Mouse (Mus musculus) MEL (cell line): ENCODE measurements around the gene Nsd1. TPM values are rescaled to one million over a fixed set of nuclear protein-coding genes. Genes with fewer than 3 reads are reported as not detected.

Source experiments
- DNase-seq: peaks from one replicate; pipeline ENCODE4 v3.0.0; 2011; ENCODE audit warnings: low read depth, low spot score
- H3K27ac ChIP-seq: 2 replicates; pipeline ENCODE4 v1.5.1; 2012; ENCODE audit warnings: low read depth, mild to moderate bottlenecking, control low read depth, low read length, moderate library complexity; ENCODE audit not compliant: control insufficient read depth
- H3K27me3 ChIP-seq, 2 experiments: fragments of 150-350 bp in 1 of 2; sonication (generic) in 1 of 2; 2 replicates each; pipeline ENCODE4 v1.6.1; 2012; ENCODE audit warnings: low read length in 2 of 2, mild to moderate bottlenecking in 2 of 2, improper control_type of control experiment in 1 of 2, moderate library complexity in 1 of 2; ENCODE audit not compliant: insufficient read depth in 2 of 2, control insufficient read depth in 1 of 2
- H3K36me3 ChIP-seq, 2 experiments: 2 replicates each; pipeline ENCODE4 v1.6.1; 2012 to 2014; ENCODE audit warnings: low read length in 2 of 2, improper control_type of control experiment in 1 of 2, inconsistent platforms in 1 of 2, mild to moderate bottlenecking in 1 of 2; ENCODE audit not compliant: insufficient read depth in 2 of 2, control insufficient read depth in 1 of 2
- H3K4me1 ChIP-seq, 2 experiments: fragments of 150-350 bp in 1 of 2; sonication (generic) in 1 of 2; 2 replicates each; pipeline ENCODE4 v1.6.1; 2012; ENCODE audit warnings: low read length in 2 of 2, improper control_type of control experiment in 1 of 2, mild to moderate bottlenecking in 1 of 2; ENCODE audit not compliant: insufficient read depth in 2 of 2, control insufficient read depth in 1 of 2
- H3K4me3 ChIP-seq, 2 experiments: fragments of 150-350 bp in 1 of 2; sonication (generic) in 1 of 2; 2 replicates each; pipeline ENCODE4 v1.5.1; 2012; ENCODE audit warnings: low read depth in 2 of 2, low read length in 2 of 2, mild to moderate bottlenecking in 2 of 2, moderate library complexity in 2 of 2, control low read depth in 1 of 2, improper control_type of control experiment in 1 of 2; ENCODE audit not compliant: control insufficient read depth in 1 of 2, insufficient read depth in 1 of 2
- H3K79me2 ChIP-seq: 2 replicates; pipeline ENCODE4 v1.6.1; 2012; ENCODE audit warnings: mild to moderate bottlenecking, low read length, moderate library complexity; ENCODE audit not compliant: control insufficient read depth, poor library complexity, insufficient read depth
- H3K9ac ChIP-seq: 2 replicates; pipeline ENCODE4 v1.6.1; 2012; ENCODE audit warnings: low read depth, mild to moderate bottlenecking, control low read depth, low read length, moderate library complexity; ENCODE audit not compliant: control insufficient read depth, poor library complexity, severe bottlenecking
- H3K9me3 ChIP-seq: fragments of 150-350 bp; sonication (generic); replicated peaks from 2 replicates; pipeline ENCODE4 v1.6.1; 2012; ENCODE audit warnings: mild to moderate bottlenecking, low read length, improper control_type of control experiment, moderate library complexity; ENCODE audit not compliant: insufficient read depth
- BHLHE40 ChIP-seq: IDR thresholded peaks from 2 replicates; pipeline ENCODE4 v1.6.1; 2012; ENCODE audit warnings: low read depth, mild to moderate bottlenecking, inconsistent platforms, low read length, improper control_type of control experiment, borderline replicate concordance
- CHD1 ChIP-seq: IDR thresholded peaks from 2 replicates; pipeline ENCODE4 v1.6.1; 2012; ENCODE audit warnings: low read depth, mild to moderate bottlenecking, inconsistent platforms, low read length, improper control_type of control experiment
- CHD2 ChIP-seq: IDR thresholded peaks from 2 replicates; pipeline ENCODE4 v1.6.1; 2011; ENCODE audit warnings: low read length, improper control_type of control experiment
- CTCF ChIP-seq, 3 experiments: IDR thresholded peaks in 2 of 3; conservative IDR thresholded peaks in 1 of 3; 2 replicates each; pipeline ENCODE4 v1.5.1; 2011 to 2012; ENCODE audit warnings: low read length in 3 of 3, low read depth in 2 of 3, mild to moderate bottlenecking in 2 of 3, improper control_type of control experiment in 1 of 3, inconsistent platforms in 1 of 3, mixed read lengths in 1 of 3, moderate library complexity in 1 of 3; ENCODE audit not compliant: control insufficient read depth in 1 of 3, insufficient read depth in 1 of 3, poor library complexity in 1 of 3, severe bottlenecking in 1 of 3
- E2F4 ChIP-seq: IDR thresholded peaks from 2 replicates; pipeline ENCODE4 v1.6.1; 2011; ENCODE audit warnings: low read depth, low read length, improper control_type of control experiment, borderline replicate concordance
- GABPA ChIP-seq: IDR thresholded peaks from 2 replicates; pipeline ENCODE4 v1.6.1; 2012; ENCODE audit warnings: low read depth, mild to moderate bottlenecking, inconsistent platforms, low read length, improper control_type of control experiment, moderate library complexity
- GATA1 ChIP-seq: IDR thresholded peaks from 2 replicates; pipeline ENCODE4 v1.6.1; 2011; ENCODE audit warnings: low read depth, low read length, improper control_type of control experiment
- JUND ChIP-seq: IDR thresholded peaks from 2 replicates; pipeline ENCODE4 v1.6.1; 2011; ENCODE audit warnings: low read depth, mild to moderate bottlenecking, improper control_type of control experiment, low read length
- MAFK ChIP-seq: IDR thresholded peaks from 2 replicates; pipeline ENCODE4 v1.6.1; 2011; ENCODE audit warnings: low read depth, mild to moderate bottlenecking, low read length, improper control_type of control experiment, borderline replicate concordance
- MAZ ChIP-seq: IDR thresholded peaks from 2 replicates; pipeline ENCODE4 v1.6.1; 2012; ENCODE audit warnings: low read depth, mild to moderate bottlenecking, inconsistent platforms, low read length, improper control_type of control experiment
- MEF2A ChIP-seq: IDR thresholded peaks from 2 replicates; pipeline ENCODE4 v1.6.1; 2014; ENCODE audit warnings: low read depth, mild to moderate bottlenecking, inconsistent platforms, low read length, improper control_type of control experiment; ENCODE audit not compliant: poor library complexity, insufficient replicate concordance, severe bottlenecking; ENCODE audit errors: extremely low read depth
- MXI1 ChIP-seq: IDR thresholded peaks from 2 replicates; pipeline ENCODE4 v1.6.1; 2011; ENCODE audit warnings: mild to moderate bottlenecking, low read depth, low read length, improper control_type of control experiment
- MYC ChIP-seq: IDR thresholded peaks from 2 replicates; pipeline ENCODE4 v1.6.1; 2011; ENCODE audit warnings: low read depth, mild to moderate bottlenecking, low read length, improper control_type of control experiment, moderate library complexity
- NELFE ChIP-seq: IDR thresholded peaks from 2 replicates; pipeline ENCODE4 v1.6.1; 2011; ENCODE audit warnings: low read depth, low read length, improper control_type of control experiment
- POLR2AphosphoS2 ChIP-seq: IDR thresholded peaks from 2 replicates; pipeline ENCODE4 v1.6.1; 2011; ENCODE audit warnings: low read length, improper control_type of control experiment
- POLR2AphosphoS5 ChIP-seq: IDR thresholded peaks from 2 replicates; pipeline ENCODE4 v1.6.1; 2012; ENCODE audit warnings: low read depth, borderline replicate concordance, mild to moderate bottlenecking, inconsistent platforms, low read length, moderate library complexity, mixed read lengths
- RAD21 ChIP-seq: IDR thresholded peaks from 2 replicates; pipeline ENCODE4 v1.6.1; 2011; ENCODE audit warnings: mild to moderate bottlenecking, low read depth, low read length, improper control_type of control experiment
- RCOR1 ChIP-seq: IDR thresholded peaks from 2 replicates; pipeline ENCODE4 v1.6.1; 2012; ENCODE audit warnings: low read depth, mild to moderate bottlenecking, inconsistent platforms, low read length, improper control_type of control experiment
- SIN3A ChIP-seq: IDR thresholded peaks from 2 replicates; pipeline ENCODE4 v1.6.1; 2012; ENCODE audit warnings: low read length, improper control_type of control experiment, inconsistent platforms
- SMC3 ChIP-seq: IDR thresholded peaks from 2 replicates; pipeline ENCODE4 v1.6.1; 2011; ENCODE audit warnings: low read depth, low read length, improper control_type of control experiment
- TBP ChIP-seq: IDR thresholded peaks from 2 replicates; pipeline ENCODE4 v1.8.0; 2011; ENCODE audit warnings: low read depth, low read length, improper control_type of control experiment
- TCF12 ChIP-seq: IDR thresholded peaks from 2 replicates; pipeline ENCODE4 v1.6.1; 2014; ENCODE audit warnings: low read depth, mild to moderate bottlenecking, inconsistent platforms, low read length, improper control_type of control experiment, moderate library complexity
- UBTF ChIP-seq: IDR thresholded peaks from 2 replicates; pipeline ENCODE4 v1.6.1; 2012; ENCODE audit warnings: low read depth, mild to moderate bottlenecking, inconsistent platforms, low read length, improper control_type of control experiment, moderate library complexity, borderline replicate concordance; ENCODE audit not compliant: insufficient read depth
- USF1 ChIP-seq: IDR thresholded peaks from 2 replicates; pipeline ENCODE4 v1.6.1; 2014; ENCODE audit warnings: low read depth, mild to moderate bottlenecking, inconsistent platforms, low read length, improper control_type of control experiment, moderate library complexity
- USF2 ChIP-seq, 2 experiments: IDR thresholded peaks; 2 replicates each; pipeline ENCODE4 v1.6.1; 2011 to 2012; ENCODE audit warnings: improper control_type of control experiment in 2 of 2, low read length in 2 of 2, borderline replicate concordance in 1 of 2, inconsistent platforms in 1 of 2, low read depth in 1 of 2, mild to moderate bottlenecking in 1 of 2; ENCODE audit not compliant: insufficient read depth in 1 of 2
- ZC3H11A ChIP-seq: IDR thresholded peaks from 2 replicates; pipeline ENCODE4 v1.6.1; 2012; ENCODE audit warnings: low read depth, mild to moderate bottlenecking, inconsistent platforms, low read length, improper control_type of control experiment
- ZNF384 ChIP-seq: IDR thresholded peaks from 2 replicates; pipeline ENCODE4 v1.6.1; 2012; ENCODE audit warnings: low read depth, mild to moderate bottlenecking, inconsistent platforms, low read length, improper control_type of control experiment
- polyA plus RNA-seq, 2 experiments: library from polyadenylated mRNA; stranded (reverse) in 1 of 2; unstranded in 1 of 2; fragments of >175 nt in 1 of 2; fragments of >200 nt in 1 of 2; gene quantifications; 2 replicates each; pipeline versions ENCODE4 v1.2.1 to v1.2.4; 2012; ENCODE audit warnings: low replicate concordance in 2 of 2, low read depth in 1 of 2; ENCODE audit not compliant: insufficient read length in 2 of 2, insufficient read depth in 1 of 2, missing spikeins in 1 of 2
- total RNA-seq: library from RNA; depleted of rRNA; stranded (reverse); fragments of 300-350 nt; gene quantifications from 2 replicates; pipeline ENCODE4 v1.2.3, GENCODE M21; 2012

Nsd1 gene
- total and polyA plus RNA-seq, 3 experiments, result 6.3 to 59.3 (median 10.0) TPM

- TF ChIP-seq UBTF (no peak), TBP (no peak), POLR2AphosphoS5 (no peak), CTCF (IDR thresholded peaks at IDR 0.05 in 2 of 3, conservative IDR thresholded peaks at IDR 0.05 in 1 of 3; ENCODE audit: control insufficient read depth in 1 of 3, insufficient read depth in 1 of 3, low read depth in 2 of 3, low read length in 3 of 3, poor library complexity in 1 of 3, severe bottlenecking in 1 of 3) (no peak), CHD2 (no peak), GATA1 (no peak), TCF12 (no peak)
- TF ChIP-seq, all 39 proteins: peak for 0
- Histone ChIP-seq H3K36me3 (peaks cover 4 to 11% of the 10 kb centered on the region in 2 experiments; a peak in 3 of 4 replicates), H3K27ac (peak within 1 kb of the TSS; percentile 29), H3K79me2 (peaks cover 32% of the 10 kb centered on the region), H3K4me1 (peaks cover 0 to 15% of the 10 kb centered on the region in 2 experiments; a peak in 2 of 4 replicates), H3K9me3 (no peaks in the 10 kb centered on the region), H3K4me3 (peak within 1 kb of the TSS; percentile 86 to 95), H3K9ac (peak within 1 kb of the TSS; percentile 96), H3K27me3 (no peaks in the 10 kb centered on the region)
- no peak for DNase-seq
Measured at GRCm38 (mm10) chr13:55319931-55320533, 110.5 kb downstream of the Nsd1 start, which contains the start of gene Prelid1. Gene Prelid1, plus strand, starts transcription at chr13:55320500.

GRCm38 (mm10) chr13:55321434-55322129 is 112.0 kb downstream of the Nsd1 start, which contains the start of gene Rab24:
Gene Rab24, minus strand, starts transcription at chr13:55321946.
- peaks cover 0 to 15% of the 10 kb centered on the region in 2 experiments; a peak in 2 of 4 replicates for H3K4me1 ChIP-seq
- H3K4me3 ChIP-seq, result peak within 1 kb of the TSS; percentile 95 to 99
- peak within 1 kb of the TSS; percentile 96 for H3K9ac ChIP-seq
- DNase-seq, result peak; percentile 92
- peak within 1 kb of the TSS; percentile 51 for H3K27ac ChIP-seq
- H3K27me3 ChIP-seq, result no peaks in the 10 kb centered on the region
- H3K79me2 ChIP-seq, result peaks cover 32% of the 10 kb centered on the region
- H3K9me3 ChIP-seq, result no peaks in the 10 kb centered on the region
- H3K36me3 ChIP-seq, result peaks cover 4 to 11% of the 10 kb centered on the region in 2 experiments; a peak in 3 of 4 replicates
- TF ChIP-seq GATA1, result no peak
- peak; percentile 89 for TF ChIP-seq MXI1
- no peak for TF ChIP-seq E2F4
- TF ChIP-seq MEF2A, result no peak
- TF ChIP-seq SMC3, result no peak
- TF ChIP-seq TBP, result peak; percentile 90
- no peak for TF ChIP-seq UBTF
- peak; percentile 79 for TF ChIP-seq POLR2AphosphoS2
- no peak for TF ChIP-seq ZC3H11A
- TF ChIP-seq NELFE, result no peak; the same call in 1 of the 2 replicates
- TF ChIP-seq BHLHE40, result peak; percentile 90
- TF ChIP-seq USF1, result peak; percentile 98
- TF ChIP-seq MYC, result 0 out of 2 replicates have a peak, but pooled peaks have one; percentile 35
- no peak for TF ChIP-seq RAD21
- TF ChIP-seq MAZ, result no peak
- no peak for TF ChIP-seq ZNF384
- no peak for TF ChIP-seq CTCF (IDR thresholded peaks at IDR 0.05 in 2 of 3, conservative IDR thresholded peaks at IDR 0.05 in 1 of 3; ENCODE audit: control insufficient read depth in 1 of 3, insufficient read depth in 1 of 3, low read depth in 2 of 3, low read length in 3 of 3, poor library complexity in 1 of 3, severe bottlenecking in 1 of 3)
- TF ChIP-seq MAFK, result no peak
- peak; percentile 63; the same call in 1 of the 2 replicates for TF ChIP-seq SIN3A
- TF ChIP-seq JUND, result no peak
- peak; percentile 50; the same call in 1 of the 2 replicates for TF ChIP-seq RCOR1
- TF ChIP-seq USF2 (IDR thresholded peaks at IDR 0.05; ENCODE audit: borderline replicate concordance in 1 of 2, insufficient read depth in 1 of 2, low read depth in 1 of 2, low read length in 2 of 2), result peak; percentile 79 to 94; a peak in 3 of 4 replicates
- no peak for TF ChIP-seq CHD1
- no peak for TF ChIP-seq GABPA
- peak; percentile 71 for TF ChIP-seq TCF12
